Mouse (Mus musculus) embryonic facial prominence, embryonic 10.5 days (tissue): ENCODE measurements at regions not wholly inside any gene's neighbourhood (a gene's known extent, or its start where the extent isn't known, plus 50 kb on each side); places are given as distances from the start of the nearest gene placed in this dataset.

Source experiments
- DNase-seq: peaks from one replicate; pipeline ENCODE4 v3.0.0-alpha.2; 2017; ENCODE audit warnings: low spot score
- H3K27ac ChIP-seq: fragments of 300-500 bp; sonication (generic); replicated peaks from 2 replicates; pipeline ENCODE4 v1.5.1; 2016; ENCODE audit warnings: mild to moderate bottlenecking
- H3K27me3 ChIP-seq: fragments of 300-500 bp; sonication (generic); replicated peaks from 2 replicates; pipeline ENCODE4 v1.6.1; 2016; ENCODE audit warnings: low read depth, mild to moderate bottlenecking; ENCODE audit not compliant: poor library complexity, severe bottlenecking
- H3K36me3 ChIP-seq: fragments of 300-500 bp; sonication (generic); replicated peaks from 2 replicates; pipeline ENCODE4 v1.6.1; 2016; ENCODE audit warnings: mild to moderate bottlenecking, moderate library complexity
- H3K4me1 ChIP-seq: fragments of 300-500 bp; sonication (generic); 2 replicates; pipeline ENCODE4 v1.6.1; 2016
- H3K4me3 ChIP-seq: fragments of 300-500 bp; sonication (generic); 2 replicates; pipeline ENCODE4 v1.5.1; 2016; ENCODE audit warnings: mild to moderate bottlenecking, moderate library complexity
- H3K9me3 ChIP-seq: fragments of 300-500 bp; sonication (generic); 2 replicates; pipeline ENCODE4 v1.6.1; 2016; ENCODE audit warnings: mild to moderate bottlenecking
- WGBS: fragments of 180-500 bp; shearing (Covaris S2); methylation state at CpG from one replicate; pipeline ENCODE4 v1.1.7; 2016; 5-methylcytosine and 5-hydroxymethylcytosine counted together

DNA sequence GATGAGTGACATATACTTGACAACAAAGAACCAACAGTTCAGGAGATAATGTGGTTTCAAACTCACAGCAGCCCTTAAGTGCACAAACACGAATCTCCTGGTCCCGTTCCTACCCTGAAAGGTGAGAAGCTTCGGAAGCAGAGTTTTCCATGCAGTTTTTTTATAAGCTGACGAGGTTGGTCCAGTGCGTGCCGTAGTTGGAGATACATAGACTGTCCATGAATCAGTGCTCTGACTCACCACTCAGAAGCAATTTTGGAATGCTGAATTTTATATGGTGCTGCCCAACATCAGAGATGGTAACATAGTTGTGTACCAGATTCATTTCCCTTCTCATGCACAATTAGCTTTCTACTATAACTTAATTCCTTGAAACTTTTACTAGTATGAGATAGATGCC is 2263.3 kb upstream of the Gm7489 start:
- Histone ChIP-seq H3K4me1 (no peaks in the 10 kb centered on the region), H3K36me3 (no peaks in the 10 kb centered on the region), H3K4me3 (no peak overlapping the region), H3K9me3 (no peaks in the 10 kb centered on the region), H3K27ac (no peak overlapping the region), H3K27me3 (no peaks in the 10 kb centered on the region)
- 90% methylated on average over 6 of the region's 6 CpGs for WGBS
- no peak for DNase-seq

DNA sequence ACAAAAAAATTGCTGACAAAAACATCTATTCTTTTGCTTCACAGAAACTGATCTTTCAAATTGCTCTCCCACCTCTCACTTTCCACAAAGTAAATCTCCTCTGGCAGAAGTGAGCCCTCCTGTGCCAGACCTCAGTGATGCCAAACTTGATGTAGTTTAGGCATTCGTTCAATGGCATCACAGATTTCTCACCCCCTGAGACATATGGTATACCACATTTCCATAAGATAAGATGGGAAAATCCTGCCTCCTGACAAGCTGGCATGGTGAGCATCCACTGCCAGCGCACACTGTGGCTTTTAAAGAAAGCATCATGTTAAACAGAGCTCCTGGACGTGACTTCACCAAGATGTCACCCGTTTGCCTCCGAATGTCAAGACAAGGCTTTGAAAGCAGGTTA is 2257.2 kb upstream of the Gm7489 start:
- DNase-seq: no peak
- no peaks in the 10 kb centered on the region for H3K36me3 ChIP-seq
- peaks cover 8% of the 10 kb centered on the region for H3K4me1 ChIP-seq
- WGBS: 90% methylated on average over 5 of the region's 5 CpGs
- no peaks in the 10 kb centered on the region for H3K27me3 ChIP-seq
- no peak overlapping the region for H3K4me3 ChIP-seq
- H3K9me3 ChIP-seq: no peaks in the 10 kb centered on the region
- no peak overlapping the region for H3K27ac ChIP-seq

- H3K36me3 ChIP-seq: no peaks in the 10 kb centered on the region
- WGBS: 53% methylated on average over 4 of the region's 4 CpGs
- no peaks in the 10 kb centered on the region for H3K9me3 ChIP-seq
- no peak overlapping the region for H3K4me3 ChIP-seq
- H3K27me3 ChIP-seq: no peaks in the 10 kb centered on the region
- peak overlapping the region; percentile 44; the same call in 1 of the 2 replicates for H3K27ac ChIP-seq
- peaks cover 8% of the 10 kb centered on the region for H3K4me1 ChIP-seq
- DNase-seq: peak; percentile 62
Observed at GRCm38 (mm10) chr15:51628518-51628917, 2256.2 kb upstream of the Gm7489 start.

- Histone ChIP-seq H3K9me3 (no peaks in the 10 kb centered on the region), H3K27me3 (no peaks in the 10 kb centered on the region), H3K36me3 (no peaks in the 10 kb centered on the region), H3K4me3 (no peak overlapping the region), H3K4me1 (peaks cover 13% of the 10 kb centered on the region), H3K27ac (no peak overlapping the region)
- WGBS: 78% methylated on average over 10 of the region's 10 CpGs
- DNase-seq: no peak
Observed at GRCm38 (mm10) chr15:51631881-51632280, 2252.8 kb upstream of the Gm7489 start.

DNA sequence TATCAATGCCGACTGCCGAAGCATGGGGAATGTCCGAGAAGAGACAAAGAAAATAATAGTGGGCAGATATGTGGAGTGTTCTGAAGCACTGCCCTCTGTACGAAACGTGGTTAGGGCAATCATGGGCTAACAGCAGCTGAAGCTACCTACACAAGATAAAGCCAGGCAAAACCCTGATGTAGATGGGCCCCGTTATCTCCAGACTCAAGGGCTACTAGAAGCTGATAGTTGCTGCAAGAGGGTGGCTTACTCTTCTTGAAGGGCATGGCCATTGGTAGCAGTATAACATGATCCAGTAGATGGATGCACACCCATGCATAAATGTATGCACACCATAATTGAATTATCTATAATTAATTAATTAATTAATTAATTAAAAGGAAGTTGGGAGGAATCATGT is 2251.6 kb upstream of the Gm7489 start:
- 86% methylated on average over 6 of the region's 6 CpGs for whole genome bisulfite sequencing
- H3K27ac ChIP-seq: no peak overlapping the region
- H3K4me3 ChIP-seq: no peak overlapping the region
- H3K4me1 ChIP-seq: peaks cover 13% of the 10 kb centered on the region
- no peaks in the 10 kb centered on the region for H3K27me3 ChIP-seq
- DNase-seq: no peak
- no peaks in the 10 kb centered on the region for H3K9me3 ChIP-seq
- no peaks in the 10 kb centered on the region for H3K36me3 ChIP-seq

DNA sequence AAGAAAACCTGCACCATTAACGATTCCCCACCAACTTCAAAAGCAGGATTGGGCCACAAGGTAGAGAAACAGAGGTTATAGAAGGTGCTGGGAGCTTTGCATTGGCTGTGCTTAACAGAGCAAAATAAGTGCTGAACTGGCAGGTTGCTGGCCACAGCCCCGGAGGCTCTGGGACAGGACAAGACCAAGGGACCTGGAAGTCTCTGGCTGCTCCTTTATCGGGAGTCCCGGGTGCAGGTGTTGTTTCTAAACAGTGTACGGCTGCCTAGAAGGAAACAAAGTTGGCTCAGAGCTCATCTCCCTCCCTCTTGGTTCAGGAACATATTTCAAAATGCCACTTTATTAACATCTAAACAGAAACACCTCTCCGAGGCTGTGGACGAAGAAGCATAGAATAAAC is 2250.0 kb upstream of the Gm7489 start:
- Histone ChIP-seq H3K9me3 (no peaks in the 10 kb centered on the region), H3K27ac (no peak overlapping the region), H3K27me3 (no peaks in the 10 kb centered on the region), H3K4me3 (peak overlapping the region; percentile 25; the same call in 1 of the 2 replicates), H3K4me1 (peaks cover 5% of the 10 kb centered on the region; the same call in 1 of the 2 replicates), H3K36me3 (no peaks in the 10 kb centered on the region)
- no peak for DNase-seq
- WGBS: 58% methylated on average over 7 of the region's 7 CpGs

- Histone ChIP-seq H3K27ac (no peak overlapping the region), H3K27me3 (no peaks in the 10 kb centered on the region), H3K4me1 (peaks cover 5% of the 10 kb centered on the region; the same call in 1 of the 2 replicates), H3K4me3 (peak overlapping the region; percentile 25; the same call in 1 of the 2 replicates), H3K9me3 (no peaks in the 10 kb centered on the region), H3K36me3 (no peaks in the 10 kb centered on the region)
- WGBS: 49% methylated on average over 21 of the region's 21 CpGs
- no peak for DNase-seq
Observed at GRCm38 (mm10) chr15:51635129-51635920, 2249.4 kb upstream of the Gm7489 start.

DNA sequence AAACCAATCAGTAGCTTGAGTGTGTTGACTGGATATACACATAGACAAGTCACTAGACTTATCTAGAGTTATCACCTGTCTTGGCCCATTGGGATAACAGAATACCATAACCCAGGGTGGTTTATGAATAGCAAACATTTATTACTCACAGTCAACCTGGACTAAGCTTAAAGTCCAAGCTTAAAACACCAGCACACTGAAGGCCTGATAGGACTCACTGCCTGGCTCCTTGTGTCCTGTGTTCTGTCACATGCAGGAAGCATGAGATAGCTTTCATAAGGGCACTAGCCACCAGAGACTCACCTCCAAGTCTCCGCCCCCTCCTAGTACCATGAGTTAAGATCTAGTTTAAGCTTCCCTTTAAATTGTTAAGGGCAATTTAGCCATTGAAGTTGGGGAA is 2247.1 kb upstream of the Gm7489 start:
- no peaks in the 10 kb centered on the region for H3K9me3 ChIP-seq
- H3K27me3 ChIP-seq: no peaks in the 10 kb centered on the region
- H3K27ac ChIP-seq: no peak overlapping the region
- 94% methylated on average over 1 of the region's 1 CpGs for WGBS
- no peak overlapping the region for H3K4me3 ChIP-seq
- H3K36me3 ChIP-seq: no peaks in the 10 kb centered on the region
- DNase-seq: no peak
- H3K4me1 ChIP-seq: peaks cover 5% of the 10 kb centered on the region; the same call in 1 of the 2 replicates

DNA sequence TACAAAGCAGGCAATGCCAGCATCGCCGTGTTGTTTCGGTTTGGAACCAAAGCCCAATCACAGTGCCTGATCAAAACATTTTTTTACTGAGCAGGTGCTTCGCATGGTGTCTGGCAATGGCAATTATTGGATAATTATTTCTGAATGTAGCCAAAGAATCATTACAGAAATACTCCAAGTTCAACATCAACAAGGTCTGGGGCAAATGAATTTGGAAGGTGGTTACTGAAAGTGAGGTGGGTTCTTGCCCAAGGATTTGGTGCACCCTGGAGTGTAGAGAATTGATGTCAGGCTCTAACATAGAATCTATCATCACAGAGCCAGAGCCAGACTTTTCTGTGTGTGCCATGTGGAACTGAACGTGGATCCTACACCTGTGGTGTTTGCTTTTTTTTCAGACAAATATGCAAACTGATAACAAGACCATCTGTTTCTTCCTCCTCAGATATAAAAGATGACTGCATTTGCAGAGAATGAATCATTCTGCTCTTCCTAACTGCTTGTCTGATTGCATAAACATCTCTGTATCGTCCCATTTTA is 2240.9 kb upstream of the Gm7489 start:
- DNase-seq: no peak
- Histone ChIP-seq H3K36me3 (no peaks in the 10 kb centered on the region), H3K27me3 (no peaks in the 10 kb centered on the region), H3K27ac (no peak overlapping the region), H3K9me3 (no peaks in the 10 kb centered on the region), H3K4me3 (no peak overlapping the region), H3K4me1 (no peaks in the 10 kb centered on the region)
- WGBS: 90% methylated on average over 6 of the region's 6 CpGs

GRCm38 (mm10) chr15:51646304-51646703 is 2238.4 kb upstream of the Gm7489 start:
- WGBS: 85% methylated on average over 2 of the region's 2 CpGs
- no peaks in the 10 kb centered on the region for H3K4me1 ChIP-seq
- no peak overlapping the region for H3K4me3 ChIP-seq
- DNase-seq: no peak
- H3K27ac ChIP-seq: no peak overlapping the region
- no peaks in the 10 kb centered on the region for H3K36me3 ChIP-seq
- H3K27me3 ChIP-seq: no peaks in the 10 kb centered on the region
- no peaks in the 10 kb centered on the region for H3K9me3 ChIP-seq

DNA sequence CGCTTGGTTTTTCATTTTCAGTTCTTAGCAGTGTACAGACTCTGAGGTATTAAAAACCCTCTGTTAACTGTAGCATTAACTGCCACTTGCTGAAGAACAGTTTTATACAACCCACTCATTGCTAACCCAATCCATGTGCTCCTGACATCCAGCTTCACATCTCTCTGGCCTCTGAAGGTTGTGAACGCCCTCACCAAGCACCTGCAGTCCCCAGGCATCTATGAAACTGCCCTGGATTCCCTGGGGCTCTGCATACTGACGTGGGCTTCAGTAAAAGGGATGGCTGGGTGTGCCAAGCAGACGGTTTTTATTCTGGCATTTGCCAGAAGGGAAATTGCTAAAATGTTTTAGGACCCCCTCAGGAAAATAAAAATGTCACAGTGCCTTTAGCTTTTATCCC is 2232.2 kb upstream of the Gm7489 start:
- Histone ChIP-seq H3K4me3 (no peak overlapping the region), H3K36me3 (no peaks in the 10 kb centered on the region), H3K4me1 (no peaks in the 10 kb centered on the region), H3K27ac (no peak overlapping the region), H3K9me3 (0 out of 2 replicates have a peak, but pooled peaks cover 2% of the 10 kb centered on the region), H3K27me3 (no peaks in the 10 kb centered on the region)
- no peak for DNase-seq
- WGBS: 59% methylated on average over 4 of the region's 4 CpGs

DNA sequence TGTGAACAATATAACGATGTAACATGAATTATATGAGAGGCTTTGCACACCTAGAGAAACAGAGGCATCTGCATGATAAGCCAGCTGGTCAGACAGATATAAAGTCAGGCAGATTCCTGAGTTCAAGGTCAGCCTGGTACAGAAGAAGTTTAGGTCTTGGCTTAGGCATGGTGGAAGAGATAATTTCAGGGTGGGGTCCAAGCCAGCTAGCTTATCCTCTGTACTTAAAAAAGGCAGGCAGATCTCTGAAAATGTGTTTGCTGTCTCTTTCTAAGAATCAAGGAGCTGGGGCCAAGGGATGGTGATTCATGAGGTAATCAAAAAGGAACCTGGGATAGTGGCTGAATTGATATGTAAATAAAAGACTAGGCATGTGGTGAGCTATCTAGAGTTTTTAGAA is 2227.1 kb upstream of the Gm7489 start:
- H3K27ac ChIP-seq: no peak overlapping the region
- H3K36me3 ChIP-seq: no peaks in the 10 kb centered on the region
- H3K9me3 ChIP-seq: 0 out of 2 replicates have a peak, but pooled peaks cover 6% of the 10 kb centered on the region
- H3K4me3 ChIP-seq: no peak overlapping the region
- 93% methylated on average over 1 of the region's 1 CpGs for WGBS
- no peaks in the 10 kb centered on the region for H3K27me3 ChIP-seq
- DNase-seq: no peak
- H3K4me1 ChIP-seq: no peaks in the 10 kb centered on the region

DNA sequence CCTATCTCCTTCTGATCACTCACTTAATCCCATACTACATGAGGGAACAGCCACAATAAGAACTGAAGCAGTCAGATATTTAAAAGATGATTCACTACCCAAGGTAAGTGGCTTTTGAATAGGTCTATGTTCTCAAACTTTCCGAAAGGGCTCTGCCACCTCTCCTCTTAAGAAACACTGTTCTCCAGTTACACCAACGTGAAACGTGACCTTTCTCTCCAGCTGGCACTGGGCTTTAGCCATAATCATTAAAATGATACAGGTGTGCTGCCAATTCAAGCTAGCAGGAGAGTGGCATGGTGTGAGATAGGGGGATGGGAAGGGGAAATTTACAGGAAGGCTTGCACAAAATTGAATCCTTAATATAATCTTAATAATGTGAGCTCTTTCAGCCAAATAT is 2216.4 kb upstream of the Gm7489 start:
- H3K27me3 ChIP-seq: no peaks in the 10 kb centered on the region
- H3K4me1 ChIP-seq: no peaks in the 10 kb centered on the region
- no peak for DNase-seq
- no peak overlapping the region for H3K27ac ChIP-seq
- no peaks in the 10 kb centered on the region for H3K9me3 ChIP-seq
- no peak overlapping the region for H3K4me3 ChIP-seq
- WGBS: 64% methylated on average over 3 of the region's 3 CpGs
- no peaks in the 10 kb centered on the region for H3K36me3 ChIP-seq
